Mouse (Mus musculus) retina, embryonic 14.5 days (tissue): Measurements from ENCODE around the gene Gm9044.
"Not testable (repeated sequence)": the region's sequence is repeated elsewhere in the genome, so short reads cannot be mapped to it uniquely, and the experiment has no call there.

ENCODE experiments used
- DNase-seq: peaks from one replicate; pipeline ENCODE4 v3.0.0-alpha.2; 2015; ENCODE audit warnings: low spot score

Gm9044 gene

DNA sequence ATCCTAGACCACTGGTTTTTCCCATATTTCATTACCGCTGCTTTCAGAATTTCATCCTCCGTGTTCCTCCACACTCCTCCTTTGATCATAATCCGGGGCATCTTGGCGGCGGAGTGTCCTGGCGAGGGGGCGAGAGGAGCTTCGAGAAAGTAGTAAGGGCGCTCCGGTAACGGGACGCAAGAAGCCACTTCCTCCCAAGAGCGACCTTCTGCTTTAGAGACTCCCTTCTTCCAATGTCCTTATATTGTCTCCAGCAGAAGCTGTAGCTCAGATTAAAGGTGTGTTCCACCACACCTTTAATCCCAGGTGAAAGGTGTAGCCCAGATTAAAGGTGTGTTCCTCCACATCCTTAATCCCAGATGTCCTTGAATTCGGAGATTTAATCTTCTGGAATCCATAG, at the start of gene Gm9044:
Gm9044 (minus strand) TSS at position 101 of the 400 bp plus-strand sequence.
- not testable (repeated sequence) for DNase-seq

DNA sequence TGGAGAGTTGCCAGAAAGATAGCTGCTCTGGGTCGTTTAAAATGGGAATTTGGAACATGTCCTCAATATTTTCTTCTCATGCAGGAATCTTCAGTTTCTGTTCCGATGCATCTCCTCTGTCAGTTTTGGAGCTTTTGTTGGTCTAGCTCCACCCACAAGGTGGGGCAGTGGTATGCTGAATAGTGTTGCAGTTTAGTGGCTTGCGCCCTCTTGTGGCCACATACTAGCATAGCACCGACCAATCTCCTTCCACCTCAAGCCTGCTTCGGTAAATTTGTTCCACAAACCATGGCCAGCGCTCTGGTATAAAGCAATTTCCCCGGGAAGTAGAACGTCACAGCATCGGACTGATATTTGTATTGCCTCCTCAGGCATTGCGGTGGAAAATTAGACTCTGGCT, 38.2 kb upstream of the Gm9044 start:
- DNase-seq: peak; percentile 95

GRCm38 (mm10) chr10:118369518-118369917, 37.3 kb upstream of the Gm9044 start:
- DNase-seq: no peak

GRCm38 (mm10) chr10:118354005-118354404, 21.8 kb upstream of the Gm9044 start, which contains the start of gene Gm9049:
Gene Gm9049 (minus strand): TSS chr10:118354105.
- DNase-seq: not testable (repeated sequence)

GRCm38 (mm10) chr10:118348579-118348978, 16.4 kb upstream of the Gm9044 start, which contains the start of gene Gm9048:
Gene Gm9048 (minus strand): TSS chr10:118348679.
- DNase-seq: not testable (repeated sequence)

DNA sequence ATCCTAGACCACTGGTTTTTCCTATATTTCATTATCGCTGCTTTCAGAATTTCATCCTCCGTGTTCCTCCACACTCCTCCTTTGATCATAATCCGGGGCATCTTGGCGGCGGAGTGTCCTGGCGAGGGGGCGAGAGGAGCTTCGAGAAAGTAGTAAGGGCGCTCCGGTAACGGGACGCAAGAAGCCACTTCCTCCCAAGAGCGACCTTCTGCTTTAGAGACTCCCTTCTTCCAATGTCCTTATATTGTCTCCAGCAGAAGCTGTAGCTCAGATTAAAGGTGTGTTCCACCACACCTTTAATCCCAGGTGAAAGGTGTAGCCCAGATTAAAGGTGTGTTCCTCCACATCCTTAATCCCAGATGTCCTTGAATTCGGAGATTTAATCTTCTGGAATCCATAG, 10.9 kb upstream of the Gm9044 start, which contains the start of gene Gm9046:
Gm9046 (minus strand) TSS at position 101 of the 400 bp plus-strand sequence.
- DNase-seq: not testable (repeated sequence)

DNA sequence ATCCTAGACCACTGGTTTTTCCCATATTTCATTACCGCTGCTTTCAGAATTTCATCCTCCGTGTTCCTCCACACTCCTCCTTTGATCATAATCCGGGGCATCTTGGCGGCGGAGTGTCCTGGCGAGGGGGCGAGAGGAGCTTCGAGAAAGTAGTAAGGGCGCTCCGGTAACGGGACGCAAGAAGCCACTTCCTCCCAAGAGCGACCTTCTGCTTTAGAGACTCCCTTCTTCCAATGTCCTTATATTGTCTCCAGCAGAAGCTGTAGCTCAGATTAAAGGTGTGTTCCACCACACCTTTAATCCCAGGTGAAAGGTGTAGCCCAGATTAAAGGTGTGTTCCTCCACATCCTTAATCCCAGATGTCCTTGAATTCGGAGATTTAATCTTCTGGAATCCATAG, 5.5 kb upstream of the Gm9044 start, which contains the start of gene Gm9045:
Gm9045 (minus strand) TSS at position 101 of the 400 bp plus-strand sequence.
- not testable (repeated sequence) for DNase-seq

DNA sequence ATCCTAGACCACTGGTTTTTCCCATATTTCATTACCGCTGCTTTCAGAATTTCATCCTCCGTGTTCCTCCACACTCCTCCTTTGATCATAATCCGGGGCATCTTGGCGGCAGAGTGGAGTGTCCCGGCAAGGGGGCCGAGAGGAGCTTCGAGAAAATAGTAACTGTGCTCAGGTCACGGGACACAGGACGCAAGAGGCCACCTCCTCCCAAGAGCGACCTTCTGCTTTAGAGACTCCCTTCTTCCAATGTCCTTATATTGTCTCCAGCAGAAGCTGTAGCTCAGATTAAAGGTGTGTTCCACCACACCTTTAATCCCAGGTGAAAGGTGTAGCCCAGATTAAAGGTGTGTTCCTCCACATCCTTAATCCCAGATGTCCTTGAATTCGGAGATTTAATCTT, 5.3 kb downstream of the Gm9044 start, which contains the start of gene Gm9040:
Gm9040 (minus strand) TSS at position 101 of the 400 bp plus-strand sequence.
- DNase-seq: not testable (repeated sequence)

DNA sequence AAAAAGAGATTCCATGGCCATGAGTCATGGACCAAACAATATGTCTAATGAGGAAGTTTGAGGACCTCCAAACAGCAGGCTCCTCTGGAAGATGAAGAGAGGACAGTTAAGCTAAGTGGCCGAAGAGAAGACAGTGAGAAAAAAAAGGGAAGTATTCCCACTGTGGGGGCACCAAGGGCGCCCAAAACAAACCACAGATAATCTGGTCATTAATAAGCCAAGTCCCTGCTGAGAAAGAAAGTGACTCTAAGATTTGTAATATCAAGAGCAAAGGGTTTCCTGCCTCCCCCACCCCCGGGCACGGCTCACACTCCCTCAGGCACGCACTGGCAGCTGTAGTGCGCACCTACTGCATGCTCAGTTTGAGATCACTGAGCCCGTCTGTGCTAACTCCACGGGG, 13.2 kb downstream of the Gm9044 start:
- DNase-seq: no peak

GRCm38 (mm10) chr10:118302133-118302532, 30.1 kb downstream of the Gm9044 start:
- DNase-seq: not testable (repeated sequence)

DNA sequence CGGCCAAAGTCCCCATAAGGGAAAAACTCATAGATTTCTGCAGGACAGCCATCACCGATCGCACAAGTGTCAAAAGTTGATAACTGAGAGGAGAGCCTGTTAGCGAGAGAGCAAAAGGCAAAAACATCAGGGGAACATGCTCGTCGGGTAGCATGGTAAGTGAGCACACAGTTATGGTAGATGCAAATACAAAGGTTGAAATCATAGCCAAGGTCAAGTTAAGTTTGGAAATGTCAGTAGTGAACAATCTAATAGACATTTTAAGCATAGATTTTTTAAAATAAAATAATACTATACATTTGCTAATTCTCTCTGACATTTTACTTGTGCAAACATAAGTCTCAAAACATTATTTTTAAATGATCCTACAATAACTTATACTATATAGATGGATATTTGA, 37.3 kb downstream of the Gm9044 start, which contains the start of gene Iltifb:
Iltifb (minus strand) TSS at position 101 of the 400 bp plus-strand sequence.
- no peak for DNase-seq

DNA sequence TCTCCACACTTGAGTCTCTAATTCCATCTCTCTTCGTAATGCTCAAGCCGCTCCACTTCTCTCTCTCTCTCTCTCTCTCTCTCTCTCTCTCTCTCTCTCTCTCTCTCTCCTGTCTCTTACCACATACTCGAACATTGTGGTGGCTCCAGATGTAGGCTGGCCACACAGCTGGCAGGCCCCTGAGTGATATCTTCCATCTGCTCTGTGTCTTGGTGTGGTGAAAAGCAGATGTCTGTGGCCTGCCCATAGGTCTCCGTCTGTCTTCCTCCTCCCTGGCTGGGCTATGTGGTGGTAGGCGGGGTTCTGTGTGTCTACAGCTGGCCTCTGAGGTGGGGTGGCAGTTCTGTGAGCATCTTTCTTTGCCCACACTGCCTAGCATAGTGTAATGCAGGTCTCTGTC, 49.2 kb downstream of the Gm9044 start:
- not testable (repeated sequence) for DNase-seq

GRCm38 (mm10) chr10:118282565-118282964, 49.6 kb downstream of the Gm9044 start:
- DNase-seq: not testable (repeated sequence)
